Mouse (Mus musculus) CH12.LX (cell line): ENCODE results near the gene Frmd5.

Source experiments
- CHD2 ChIP-seq: IDR thresholded peaks from 2 replicates; pipeline ENCODE4 v1.6.1; 2011; ENCODE audit warnings: low read length, improper control_type of control experiment
- CTCF ChIP-seq, 2 experiments: IDR thresholded peaks in 1 of 2; conservative IDR thresholded peaks in 1 of 2; 2 replicates each; pipeline ENCODE4 v1.5.1; 2011 to 2012; ENCODE audit warnings: low read depth in 2 of 2, low read length in 2 of 2, improper control_type of control experiment in 1 of 2, inconsistent platforms in 1 of 2, mild to moderate bottlenecking in 1 of 2, moderate library complexity in 1 of 2
- ELF1 ChIP-seq: IDR thresholded peaks from 2 replicates; pipeline ENCODE4 v1.6.1; 2014; ENCODE audit warnings: low read depth, mild to moderate bottlenecking, inconsistent platforms, low read length, improper control_type of control experiment
- JUND ChIP-seq: conservative IDR thresholded peaks from 2 replicates; pipeline ENCODE4 v1.6.1; 2011; ENCODE audit warnings: low read depth, low read length, improper control_type of control experiment
- MYC ChIP-seq: IDR thresholded peaks from 2 replicates; pipeline ENCODE4 v1.6.1; 2011; ENCODE audit warnings: low read depth, mild to moderate bottlenecking, improper control_type of control experiment, low read length
- USF2 ChIP-seq: conservative IDR thresholded peaks from 2 replicates; pipeline ENCODE4 v1.6.1; 2011; ENCODE audit warnings: low read depth, low read length, improper control_type of control experiment
- ZC3H11A ChIP-seq: IDR thresholded peaks from 2 replicates; pipeline ENCODE4 v1.6.1; 2012; ENCODE audit warnings: low read depth, mild to moderate bottlenecking, inconsistent platforms, low read length, improper control_type of control experiment

DNA sequence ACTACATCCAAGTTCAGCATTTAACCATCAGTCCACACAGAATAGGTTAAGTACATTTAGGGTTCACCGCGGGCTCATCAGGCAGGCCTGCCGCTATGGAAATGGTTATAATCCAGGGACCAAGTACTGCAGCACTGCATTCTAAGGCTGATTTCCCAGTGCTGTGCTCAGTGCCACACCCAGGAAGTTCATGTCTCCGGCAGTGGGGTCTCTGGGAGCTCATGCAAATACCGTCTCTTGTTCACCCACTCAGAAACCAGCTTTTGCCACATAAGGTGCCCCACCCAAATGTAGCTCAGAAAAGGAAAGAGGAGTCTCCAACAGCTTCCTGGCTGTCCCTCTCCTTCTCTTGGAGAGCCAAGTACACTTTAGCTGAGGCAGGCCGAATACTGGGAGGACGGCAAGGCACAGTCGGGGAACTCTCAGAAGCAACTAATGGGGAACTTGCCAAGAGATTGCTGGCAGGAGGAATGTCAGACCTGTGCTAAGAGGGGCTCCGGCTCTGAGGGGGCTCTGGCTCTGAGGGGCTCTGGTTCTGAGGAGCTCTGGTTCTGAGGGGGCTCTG is 232.7 kb downstream of the Frmd5 start:
- no peak for TF ChIP-seq MYC
- no peak for TF ChIP-seq JUND
- TF ChIP-seq CTCF (conservative IDR thresholded peaks at IDR 0.05 in 1 of 2, IDR thresholded peaks at IDR 0.05 in 1 of 2; ENCODE audit: low read depth in 2 of 2, low read length in 2 of 2): no peak
- no peak for TF ChIP-seq ZC3H11A
- TF ChIP-seq ELF1: peak; percentile 84
- no peak for TF ChIP-seq USF2
- no peak for TF ChIP-seq CHD2
